Mouse (Mus musculus): ENCODE results near the gene Ube2r2.

- no peak for TF ChIP-seq EP300 (IDR thresholded peaks at IDR 0.05; ENCODE audit: low read length)
- TF ChIP-seq CTCF (conservative IDR thresholded peaks at IDR 0.05 in 1 of 2, IDR thresholded peaks at IDR 0.05 in 1 of 2; ENCODE audit: low read depth in 2 of 2, low read length in 2 of 2) = no peak
- TF ChIP-seq POLR2A (IDR thresholded peaks at IDR 0.05; ENCODE audit: low read depth, low read length) = no peak
- no peak for TF ChIP-seq E2F4 (IDR thresholded peaks at IDR 0.05; ENCODE audit: insufficient replicate concordance, low read depth, low read length)
- TF ChIP-seq RCOR1 (conservative IDR thresholded peaks at IDR 0.05; ENCODE audit: low read depth, low read length) = no peak
- TF ChIP-seq UBTF (IDR thresholded peaks at IDR 0.05; ENCODE audit: low read depth, low read length) = no peak
- no peak for TF ChIP-seq ELF1 (IDR thresholded peaks at IDR 0.05; ENCODE audit: low read depth, low read length)
- TF ChIP-seq RAD21 (IDR thresholded peaks at IDR 0.05; ENCODE audit: low read depth, low read length) = no peak
Measured at GRCm38 (mm10) chr4:41089705-41090104, 45.8 kb upstream of the Ube2r2 start.
